Mouse (Mus musculus) bone marrow macrophage, adult 2 months (primary cell): Measurements from ENCODE around the gene Kcnma1.

Experiments
- CTCF ChIP-seq: IDR thresholded peaks from 2 replicates; pipeline ENCODE4 v1.5.1; 2012; ENCODE audit warnings: low read depth, mild to moderate bottlenecking, low read length, moderate library complexity
- POLR2A ChIP-seq: IDR thresholded peaks from 2 replicates; pipeline ENCODE4 v1.6.1; 2012; ENCODE audit warnings: mild to moderate bottlenecking, low read depth, low read length, borderline replicate concordance

DNA sequence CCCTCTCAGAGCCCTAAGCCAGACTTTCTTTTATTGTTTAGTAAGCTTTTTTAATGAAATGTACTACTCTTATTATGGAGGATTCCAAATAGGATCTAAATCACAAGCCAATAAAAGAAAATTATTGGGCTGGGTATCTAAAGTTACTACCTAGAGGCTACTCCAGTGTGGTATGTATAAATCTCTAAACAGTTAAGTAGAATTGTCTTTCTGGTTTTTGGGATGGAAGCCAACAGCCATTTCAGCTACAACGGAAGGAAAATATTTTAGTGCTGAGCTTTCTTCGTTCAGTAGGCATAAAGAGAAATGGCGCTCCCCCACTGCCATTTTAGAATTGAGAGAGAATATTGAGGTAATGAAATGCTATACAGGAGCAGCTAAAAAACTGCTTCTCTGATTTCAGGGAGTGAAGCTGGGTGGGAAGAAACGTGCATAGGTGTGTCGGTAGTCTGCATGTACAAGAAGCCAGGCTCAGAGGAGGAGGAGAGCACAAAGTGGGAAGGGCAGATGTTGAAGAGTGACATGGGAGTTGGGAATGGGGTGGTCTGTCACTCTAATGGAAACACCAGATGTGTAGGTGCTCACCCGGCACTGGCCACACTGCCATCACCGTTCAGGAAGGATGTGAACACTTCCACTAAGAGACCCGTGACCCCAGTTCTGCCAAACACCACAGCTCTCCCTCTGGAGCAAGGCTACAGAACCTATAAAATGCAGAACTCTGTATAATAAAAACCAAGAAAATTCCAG, 656.6 kb downstream of the Kcnma1 start:
- TF ChIP-seq CTCF (no peak), POLR2A (no peak)
